Mouse (Mus musculus) C2C12 (cell line): ENCODE measurements around the gene Cacnb4.

Experiments
- CEBPB ChIP-seq: IDR thresholded peaks from one replicate; pipeline ENCODE4 v1.6.1; 2011; ENCODE audit warnings: low read depth, mild to moderate bottlenecking, control low read depth, moderate library complexity
- CTCF ChIP-seq: IDR thresholded peaks from one replicate; pipeline ENCODE4 v1.5.1; 2011; ENCODE audit not compliant: control insufficient read depth, insufficient read depth, insufficient read length
- FOSL1 ChIP-seq: IDR thresholded peaks from one replicate; pipeline ENCODE4 v1.8.0; 2011; ENCODE audit warnings: mild to moderate bottlenecking, low read length; ENCODE audit not compliant: poor library complexity, insufficient read depth, severe bottlenecking
- MAX ChIP-seq: IDR thresholded peaks from one replicate; pipeline ENCODE4 v1.6.1; 2011; ENCODE audit warnings: mild to moderate bottlenecking, control low read depth
- MYOD1 ChIP-seq: IDR thresholded peaks from one replicate; pipeline ENCODE4 v1.6.1; 2011; ENCODE audit warnings: low read depth; ENCODE audit not compliant: control insufficient read depth, insufficient read length
- MYOG ChIP-seq: IDR thresholded peaks from one replicate; pipeline ENCODE4 v1.6.1; 2011; ENCODE audit not compliant: control insufficient read depth, insufficient read length; ENCODE audit errors: extremely low read depth
- USF1 ChIP-seq: IDR thresholded peaks from one replicate; pipeline ENCODE4 v1.6.1; 2011; ENCODE audit warnings: low read depth, mild to moderate bottlenecking, control low read depth, moderate library complexity

GRCm38 (mm10) chr2:52471545-52472291, 204.9 kb downstream of the Cacnb4 start:
- TF ChIP-seq MYOG, result no peak
- TF ChIP-seq CTCF, result no peak
- TF ChIP-seq MYOD1, result no peak
- no peak for TF ChIP-seq CEBPB
- no peak for TF ChIP-seq USF1
- no peak for TF ChIP-seq FOSL1
- no peak for TF ChIP-seq MAX
